Mouse (Mus musculus) bone marrow, adult 2 months (tissue): Measurements from ENCODE around the gene Gm13090.

ENCODE experiments used
- CTCF ChIP-seq: fragments of 200-500 bp; IDR thresholded peaks from 2 replicates; pipeline ENCODE4 v1.5.1; 2011; ENCODE audit warnings: low read length, control low read depth; ENCODE audit not compliant: control insufficient read depth, insufficient read depth
- POLR2A ChIP-seq: fragments of 200-500 bp; IDR thresholded peaks from 2 replicates; pipeline ENCODE4 v1.6.1; 2011; ENCODE audit warnings: low read depth, mild to moderate bottlenecking, control low read depth, low read length, borderline replicate concordance; ENCODE audit not compliant: control insufficient read depth

GRCm38 (mm10) chr4:151130756-151131490, 41.6 kb downstream of the Gm13090 start:
- TF ChIP-seq CTCF, result no peak
- TF ChIP-seq POLR2A, result no peak
